Mouse (Mus musculus) ES-E14 (cell line): Measurements from ENCODE around the gene Reln. TPM values are rescaled to one million over a fixed set of nuclear protein-coding genes. Genes with fewer than 3 reads are reported as not detected.

Source experiments
- DNase-seq: peaks from one replicate; pipeline ENCODE4 v3.0.0-alpha.2; 2013; ENCODE audit warnings: low read depth, low spot score
- H3K27ac ChIP-seq: 2 replicates; pipeline ENCODE4 v1.5.1; 2012; ENCODE audit warnings: low read depth, mild to moderate bottlenecking, low read length, moderate library complexity, mixed read lengths; ENCODE audit not compliant: poor library complexity, insufficient read depth, severe bottlenecking
- H3K36me3 ChIP-seq: 2 replicates; pipeline ENCODE4 v1.6.1; 2012; ENCODE audit warnings: mild to moderate bottlenecking, low read length, moderate library complexity, mixed read lengths; ENCODE audit not compliant: control insufficient read depth, poor library complexity, insufficient read depth, severe bottlenecking
- H3K4me1 ChIP-seq, 2 experiments: fragments of 150-350 bp in 1 of 2; sonication (generic) in 1 of 2; 2 replicates each; pipeline ENCODE4 v1.6.1; 2012; ENCODE audit warnings: low read length in 2 of 2, mild to moderate bottlenecking in 1 of 2, mixed read lengths in 1 of 2; ENCODE audit not compliant: control insufficient read depth in 2 of 2, insufficient read depth in 2 of 2, poor library complexity in 1 of 2
- H3K4me3 ChIP-seq, 2 experiments: fragments of 150-350 bp in 1 of 2; sonication (generic) in 1 of 2; 2 replicates each; pipeline ENCODE4 v1.5.1; 2012; ENCODE audit warnings: low read length in 2 of 2, low read depth in 1 of 2, mild to moderate bottlenecking in 1 of 2, mixed read lengths in 1 of 2; ENCODE audit not compliant: insufficient read depth in 1 of 2, poor library complexity in 1 of 2, severe bottlenecking in 1 of 2
- H3K9ac ChIP-seq: 2 replicates; pipeline ENCODE4 v1.6.1; 2012; ENCODE audit warnings: low read depth, mild to moderate bottlenecking, low read length, mixed read lengths; ENCODE audit not compliant: poor library complexity, insufficient read depth, severe bottlenecking
- H3K9me3 ChIP-seq: fragments of 150-350 bp; sonication (generic); 2 replicates; pipeline ENCODE4 v1.6.1; 2012; ENCODE audit warnings: low read depth, mild to moderate bottlenecking, low read length; ENCODE audit not compliant: control insufficient read depth, insufficient read depth
- CHD2 ChIP-seq: IDR thresholded peaks from 2 replicates; pipeline ENCODE4 v1.6.1; 2014; ENCODE audit warnings: mild to moderate bottlenecking, low read depth, low read length, inconsistent platforms
- HCFC1 ChIP-seq: IDR thresholded peaks from 2 replicates; pipeline ENCODE4 v1.6.1; 2012; ENCODE audit warnings: low read length, inconsistent platforms, borderline replicate concordance; ENCODE audit not compliant: insufficient read depth
- MAFK ChIP-seq: IDR thresholded peaks from 2 replicates; pipeline ENCODE4 v1.6.1; 2014; ENCODE audit warnings: mild to moderate bottlenecking, low read depth, low read length, inconsistent platforms; ENCODE audit not compliant: insufficient read depth
- ZC3H11A ChIP-seq: IDR thresholded peaks from 2 replicates; pipeline ENCODE4 v1.6.1; 2012; ENCODE audit warnings: low read depth, mild to moderate bottlenecking, inconsistent platforms, low read length, borderline replicate concordance
- ZNF384 ChIP-seq: IDR thresholded peaks from 2 replicates; pipeline ENCODE4 v1.6.1; 2012; ENCODE audit warnings: low read depth, low read length, inconsistent platforms
- in situ Hi-C, 2 experiments: fragments of 600-800 bp; cut with MboI; formaldehyde crosslinking; loops; one replicate each; pipeline ENCODE4 v1.15.1; 2025; ENCODE audit warnings: low sequenced_read_pairs in 2 of 2, inconsistent platforms in 1 of 2; ENCODE audit not compliant: unreplicated experiment in 2 of 2
- total RNA-seq: library from RNA; depleted of rRNA; stranded (reverse); fragments of 300-350 nt; gene quantifications from 2 replicates; pipeline ENCODE4 v1.2.3, GENCODE M21; 2012

Gene Reln
- total RNA-seq, 1 experiment: 2.1 TPM

GRCm38 (mm10) chr5:22139015-22139414, 205.5 kb downstream of the Reln start:
- in situ Hi-C loops: no loop called here
- TF ChIP-seq ZNF384 (no peak), HCFC1 (no peak), CHD2 (no peak)
- H3K9me3 ChIP-seq: no peaks in the 10 kb centered on the region
- H3K4me1 ChIP-seq: no peaks in the 10 kb centered on the region
- H3K4me3 ChIP-seq: no peak overlapping the region
- no peak overlapping the region for H3K27ac ChIP-seq
- H3K36me3 ChIP-seq: no peaks in the 10 kb centered on the region
- no peak overlapping the region for H3K9ac ChIP-seq
- DNase-seq: no peak

- H3K4me3 ChIP-seq: no peak overlapping the region
- no peaks in the 10 kb centered on the region for H3K36me3 ChIP-seq
- H3K4me1 ChIP-seq: no peaks in the 10 kb centered on the region
- no peak for DNase-seq
- no peaks in the 10 kb centered on the region for H3K9me3 ChIP-seq
- no peak overlapping the region for H3K27ac ChIP-seq
- no peak for TF ChIP-seq ZNF384
- TF ChIP-seq MAFK: no peak
- TF ChIP-seq HCFC1: no peak
- TF ChIP-seq ZC3H11A: no peak
- H3K9ac ChIP-seq: no peak overlapping the region
- in situ Hi-C loops: no loop called here
Measured at GRCm38 (mm10) chr5:22134402-22134801, 210.1 kb downstream of the Reln start.

- DNase-seq: no peak
- in situ Hi-C loops: no loop called here
Measured at GRCm38 (mm10) chr5:22131730-22132522, 212.6 kb downstream of the Reln start.

GRCm38 (mm10) chr5:22127583-22127982, 216.9 kb downstream of the Reln start:
- H3K4me1 ChIP-seq: no peaks in the 10 kb centered on the region
- TF ChIP-seq ZC3H11A: no peak
- no peak for TF ChIP-seq MAFK
- no peak for TF ChIP-seq CHD2
- TF ChIP-seq HCFC1: no peak
- TF ChIP-seq ZNF384: no peak
- no peaks in the 10 kb centered on the region for H3K36me3 ChIP-seq
- no peak overlapping the region for H3K4me3 ChIP-seq
- no peak overlapping the region for H3K27ac ChIP-seq
- H3K9ac ChIP-seq: no peak overlapping the region
- H3K9me3 ChIP-seq: no peaks in the 10 kb centered on the region
- no peak for DNase-seq
- in situ Hi-C loops: no loop called here

More at GRCm38 (mm10) chr5:22131730-22132522, 212.6 kb downstream of the Reln start:
- no peak overlapping the region for H3K27ac ChIP-seq
- H3K9me3 ChIP-seq: no peaks in the 10 kb centered on the region
- no peak for TF ChIP-seq MAFK
- TF ChIP-seq ZC3H11A: no peak
- TF ChIP-seq CHD2: no peak
- TF ChIP-seq HCFC1: no peak
- TF ChIP-seq ZNF384: no peak
- H3K36me3 ChIP-seq: no peaks in the 10 kb centered on the region
- no peak overlapping the region for H3K4me3 ChIP-seq
- no peaks in the 10 kb centered on the region for H3K4me1 ChIP-seq
- H3K9ac ChIP-seq: no peak overlapping the region
